ENCODE assay signal across 8 mouse cellular contexts in genomic region chr3:109010489-109011260, GRCm38 (mm10). TPM values are rescaled to one million over a fixed set of nuclear protein-coding genes. Genes with fewer than 3 reads are reported as not detected.
A peak's percentile ranks its signal among the peaks of the same experiment; 100 is the strongest.
DNase-seq lines count a peak whose midpoint lies in the region; ATAC-seq lines count a peak whose summit lies in the region.

No protein-coding gene starts in this region.

- H3K27ac ChIP-seq in hindbrain, embryonic 14.5 days = no peak overlapping the region
- no peak overlapping the region for H3K27ac ChIP-seq in hindbrain, embryonic 10.5 days
- H3K27ac ChIP-seq in lung, embryonic 16.5 days (ENCODE audit: low read length) = peak overlapping the region; percentile 77

- H3K4me2 ChIP-seq in hindbrain, embryonic 14.5 days (replicated peaks) = no peak overlapping the region
- H3K4me2 ChIP-seq in lung, embryonic 16.5 days (ENCODE audit: low read depth, low read length) = peak overlapping the region; percentile 37

- no peak for ATAC-seq in hindbrain, embryonic 14.5 days (ENCODE audit: low FRiP score)
- peak; percentile 94 for ATAC-seq in lung, embryonic 16.5 days (ENCODE audit: low read depth)
- no peak for ATAC-seq in monocyte, adult 5-6 weeks (replicated peaks; ENCODE audit: insufficient number of reproducible peaks, low FRiP score, low TSS enrichment, poor library complexity, severe bottlenecking)

- no peak overlapping the region for H3K9ac ChIP-seq in hindbrain, embryonic 14.5 days
- H3K9ac ChIP-seq in lung, embryonic 16.5 days (ENCODE audit: low read length) = no peak overlapping the region

- 62% methylated on average over 7 of the region's 7 CpGs for WGBS in hindbrain, embryonic 14.5 days
- 79% methylated on average over 7 of the region's 7 CpGs for WGBS in hindbrain, embryonic 10.5 days
- WGBS in lung, embryonic 16.5 days = 4% methylated on average over 7 of the region's 7 CpGs

- peak; percentile 36 for DNase-seq in hindbrain, embryonic 14.5 days (ENCODE audit: low spot score)
- no peak for DNase-seq in hindbrain, embryonic 10.5 days (ENCODE audit: low spot score)
- DNase-seq in CD4-positive helper T cell, adult 2 months (ENCODE audit: low read depth, low spot score) = peak; percentile 21
- DNase-seq in heart, adult 9 months (ENCODE audit: low spot score in 2 of 2) = peak; percentile 74 to 81
- DNase-seq in thymus, postnatal 14 days = no peak
- no peak for DNase-seq in frontal cortex, postnatal 25 days (ENCODE audit: low spot score in 2 of 2)

- H3K9me3 ChIP-seq in hindbrain, embryonic 14.5 days (ENCODE audit: control insufficient read depth, low read length) = no peaks in the 10 kb centered on the region
- H3K9me3 ChIP-seq in hindbrain, embryonic 10.5 days = no peaks in the 10 kb centered on the region
- no peaks in the 10 kb centered on the region for H3K9me3 ChIP-seq in lung, embryonic 16.5 days (ENCODE audit: control insufficient read depth, low read length)

- H3K4me1 ChIP-seq in hindbrain, embryonic 14.5 days (replicated peaks; ENCODE audit: control insufficient read depth, insufficient read depth, low read length) = no peaks in the 10 kb centered on the region
- no peaks in the 10 kb centered on the region for H3K4me1 ChIP-seq in hindbrain, embryonic 10.5 days (replicated peaks)
- H3K4me1 ChIP-seq in lung, embryonic 16.5 days (replicated peaks; ENCODE audit: control insufficient read depth, insufficient read depth, low read length) = peaks cover 16% of the 10 kb centered on the region

- no peak overlapping the region for H3K4me3 ChIP-seq in hindbrain, embryonic 14.5 days (replicated peaks; ENCODE audit: low read length)
- no peak overlapping the region for H3K4me3 ChIP-seq in hindbrain, embryonic 10.5 days
- no peak overlapping the region for H3K4me3 ChIP-seq in lung, embryonic 16.5 days (ENCODE audit: low read length)

- H3K36me3 ChIP-seq in hindbrain, embryonic 14.5 days (replicated peaks; ENCODE audit: control insufficient read depth, insufficient read depth) = no peaks in the 10 kb centered on the region
- no peaks in the 10 kb centered on the region for H3K36me3 ChIP-seq in hindbrain, embryonic 10.5 days
- H3K36me3 ChIP-seq in lung, embryonic 16.5 days (ENCODE audit: control insufficient read depth, insufficient read depth, low read length) = no peaks in the 10 kb centered on the region

- H3K27me3 ChIP-seq in hindbrain, embryonic 14.5 days (ENCODE audit: control insufficient read depth, insufficient read depth, low read length) = no peaks in the 10 kb centered on the region
- H3K27me3 ChIP-seq in hindbrain, embryonic 10.5 days (ENCODE audit: insufficient read depth, poor library complexity, severe bottlenecking) = no peaks in the 10 kb centered on the region
- no peaks in the 10 kb centered on the region for H3K27me3 ChIP-seq in lung, embryonic 16.5 days (ENCODE audit: control insufficient read depth, insufficient read depth, low read depth, low read length)

RNA-seq across cellular contexts. Expression of gene Fam102b, which starts 16.7 kb away (rescaled TPM):
- polyA plus RNA-seq in hindbrain, embryonic 14.5 days (2014; fragmentation: Nextera tagmentation; extraction: Ambion mirVana) = 20.9 and 24.9 TPM in 2 replicates
- 5.3 TPM in 2 replicates for polyA plus RNA-seq in hindbrain, embryonic 10.5 days (2016; fragmentation: Nextera tagmentation; extraction: Ambion mirVana)
- 5.5 and 6.0 TPM in 2 replicates for polyA plus RNA-seq in lung, embryonic 16.5 days (2015; fragmentation: Nextera tagmentation; extraction: Ambion mirVana)
- total RNA-seq in monocyte, adult 5-6 weeks (2017) = 17.6 to 26.8 TPM (median 25.0 TPM) in 3 replicates

Comparison
In these comparisons a context has a peak if more than half of its experiments do, and no peak if none do; other contexts are left out.
1. DNase-seq: peak in hindbrain, embryonic 14.5 days (single experiment), CD4-positive helper T cell, adult 2 months (single experiment) and heart, adult 9 months (2 of 2); none in hindbrain, embryonic 10.5 days (single experiment), thymus, postnatal 14 days (single experiment) and frontal cortex, postnatal 25 days (0 of 2).